ENCODE assay signal across 8 mouse cellular contexts in genomic region chr5:24842274-24843102, GRCm38 (mm10). TPM values are rescaled to one million over a fixed set of nuclear protein-coding genes. Genes with fewer than 3 reads are reported as not detected.
DNase-seq lines count a peak whose midpoint lies in the region; ATAC-seq lines count a peak whose summit lies in the region.

TSS of gene Rheb (minus strand) at chr5:24842624.

- H3K36me3 ChIP-seq in hindbrain, embryonic 11.5 days (ENCODE audit: control insufficient read depth, insufficient read depth, low read length), result no peaks in the 10 kb centered on the region

- peak within 1 kb of the TSS; percentile 84 for H3K4me2 ChIP-seq in hindbrain, embryonic 11.5 days (replicated peaks; ENCODE audit: low read depth, low read length)

- peak within 1 kb of the TSS; percentile 82 for H3K9ac ChIP-seq in hindbrain, embryonic 11.5 days (ENCODE audit: low read depth, low read length)

- peak within 1 kb of the TSS; percentile 96 for H3K27ac ChIP-seq in hindbrain, embryonic 11.5 days (ENCODE audit: low read depth, low read length)

- no peaks in the 10 kb centered on the region for H3K9me3 ChIP-seq in hindbrain, embryonic 11.5 days (ENCODE audit: control insufficient read depth, low read length)

- no peaks in the 10 kb centered on the region for H3K27me3 ChIP-seq in hindbrain, embryonic 11.5 days (ENCODE audit: control insufficient read depth, insufficient read depth, low read length)

- H3K4me1 ChIP-seq in hindbrain, embryonic 11.5 days (replicated peaks; ENCODE audit: control insufficient read depth, insufficient read depth, low read length), result peaks cover 5% of the 10 kb centered on the region; the same call in 1 of the 2 replicates

- H3K4me3 ChIP-seq in hindbrain, embryonic 11.5 days (ENCODE audit: low read depth, low read length), result peak within 1 kb of the TSS; percentile 92

- peak; percentile 99 for DNase-seq in Muller cell, postnatal 12 days (ENCODE audit: inconsistent ontology term)
- peak; percentile 100 for DNase-seq in cerebellum, adult 9-11 months
- DNase-seq in frontal cortex, adult 2 months (ENCODE audit: extremely low spot score in 1 of 2, low spot score in 1 of 2), result peak; percentile 98 to 99
- DNase-seq in hindbrain, embryonic 11.5 days (ENCODE audit: low spot score), result peak; percentile 98
- peak; percentile 98 for DNase-seq in layer of hippocampus, postnatal 10 days (ENCODE audit: low spot score in 2 of 2)
- DNase-seq in lung, postnatal 10 days, result peak; percentile 100
- peak; percentile 97 for DNase-seq in ovary, postnatal 36 days (ENCODE audit: low spot score)
- peak; percentile 98 for DNase-seq in thymus, postnatal 25 days

- peak; percentile 98 for ATAC-seq in hindbrain, embryonic 11.5 days (ENCODE audit: low FRiP score)

- WGBS in hindbrain, embryonic 11.5 days, result under 1% methylated on average over 79 of the region's 92 CpGs

RNA-seq across cellular contexts. Expression of gene Rheb, which starts in this region (rescaled TPM):
- 113 and 114 TPM in 2 replicates for polyA plus RNA-seq in frontal cortex, adult 2 months (2012; rRNA removed)
- 195 and 202 TPM in 2 replicates for polyA plus RNA-seq in hindbrain, embryonic 11.5 days (2014; fragmentation: Nextera tagmentation; extraction: Ambion mirVana)
- total RNA-seq in layer of hippocampus, postnatal 10 days (2021), result 100 to 1,000 TPM; 120 to 122 TPM

Comparison
In these comparisons a context has a peak if more than half of its experiments do, and no peak if none do; other contexts are left out.
1. Peak in every context shown above with its lines: DNase-seq, ATAC-seq, H3K4me3 ChIP-seq and H3K27ac ChIP-seq.